Mouse (Mus musculus): ENCODE results near the gene Nags.

DNA sequence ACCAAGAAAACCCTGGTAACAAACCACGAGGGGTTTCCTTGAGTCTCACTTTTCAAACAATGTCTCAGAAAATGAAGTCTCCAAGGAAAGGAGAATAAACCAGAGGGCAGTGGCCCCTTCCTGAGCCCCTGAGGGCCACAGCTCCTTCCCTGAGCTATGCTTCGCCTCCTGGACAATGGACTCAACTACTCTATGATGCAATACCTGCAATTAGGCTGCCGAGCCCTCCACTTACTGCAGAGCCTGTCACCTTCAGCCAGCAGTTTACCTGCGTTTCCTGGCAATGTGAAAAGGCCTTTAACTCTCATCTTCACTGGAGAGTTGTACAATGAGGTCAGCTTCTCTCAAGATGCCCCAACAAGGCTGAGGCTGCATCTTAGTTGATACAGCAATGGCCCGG is 23.4 kb downstream of the Nags start:
- TF ChIP-seq CTCF (IDR thresholded peaks at IDR 0.05; ENCODE audit: low read depth) (no peak), EP300 (optimal IDR thresholded peaks at IDR 0.05) (no peak)

All from stomach, postnatal 0 days (tissue).